Mouse (Mus musculus) adipocyte (in vitro differentiated cells): ENCODE data around the gene Ptpdc1.

Experiments
- DNase-seq: peaks from one replicate; pipeline ENCODE4 v3.0.0-alpha.2; 2016; ENCODE audit warnings: low spot score

Ptpdc1 gene

GRCm38 (mm10) chr13:48625433-48626184 is at the start of gene Ptpdc1:
Ptpdc1 (minus strand) TSS chr13:48625664.
- DNase-seq: peak; percentile 93

DNA sequence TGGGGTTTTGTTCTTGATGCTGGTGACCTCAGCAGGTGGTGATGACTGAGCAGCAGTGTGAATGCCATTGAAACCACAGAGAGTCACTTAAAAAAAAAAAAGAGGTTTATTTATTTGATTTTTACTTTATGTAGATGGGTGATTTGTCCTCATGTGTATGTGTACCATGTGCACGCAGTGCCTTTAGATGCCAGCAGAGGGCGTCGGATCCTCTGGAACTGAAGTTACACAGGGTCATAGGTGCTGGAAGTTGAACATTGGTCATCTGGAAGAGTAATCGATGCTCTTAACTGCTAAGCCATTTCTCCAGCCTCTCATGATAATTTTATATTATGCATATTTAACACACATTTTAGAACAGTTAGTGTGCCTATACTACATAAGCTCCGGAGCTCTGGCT is 49.1 kb upstream of the Ptpdc1 start:
- DNase-seq: no peak

GRCm38 (mm10) chr13:48672312-48672840 is 46.9 kb upstream of the Ptpdc1 start:
- no peak for DNase-seq

DNA sequence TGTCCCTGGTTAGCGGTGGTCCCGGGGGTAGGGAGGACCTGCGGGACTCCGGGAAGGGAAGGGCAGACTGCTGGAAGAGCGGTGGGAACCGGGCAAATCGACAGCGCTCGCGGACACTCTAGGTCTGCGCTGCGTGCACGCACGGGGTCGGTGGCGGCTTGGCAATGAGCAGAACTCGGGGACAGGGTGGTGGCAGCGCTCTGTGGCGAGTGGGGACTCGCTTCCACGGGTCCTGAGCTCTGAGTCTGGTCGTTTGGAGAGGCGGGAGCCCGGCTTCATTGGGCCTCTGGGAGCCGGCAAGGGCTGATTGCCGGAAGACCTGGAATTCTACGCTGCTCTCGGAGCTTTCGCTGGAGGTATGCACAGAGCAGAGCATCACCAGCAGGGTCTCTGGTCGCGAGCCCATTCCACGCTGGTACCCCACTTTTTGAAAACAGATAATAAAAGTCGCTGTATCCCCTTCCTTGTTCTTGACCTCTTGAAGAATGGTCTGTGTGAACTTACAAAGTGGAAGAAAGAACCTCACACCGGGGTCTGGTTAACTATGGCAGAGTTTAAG is 43.6 kb upstream of the Ptpdc1 start:
- no peak for DNase-seq

DNA sequence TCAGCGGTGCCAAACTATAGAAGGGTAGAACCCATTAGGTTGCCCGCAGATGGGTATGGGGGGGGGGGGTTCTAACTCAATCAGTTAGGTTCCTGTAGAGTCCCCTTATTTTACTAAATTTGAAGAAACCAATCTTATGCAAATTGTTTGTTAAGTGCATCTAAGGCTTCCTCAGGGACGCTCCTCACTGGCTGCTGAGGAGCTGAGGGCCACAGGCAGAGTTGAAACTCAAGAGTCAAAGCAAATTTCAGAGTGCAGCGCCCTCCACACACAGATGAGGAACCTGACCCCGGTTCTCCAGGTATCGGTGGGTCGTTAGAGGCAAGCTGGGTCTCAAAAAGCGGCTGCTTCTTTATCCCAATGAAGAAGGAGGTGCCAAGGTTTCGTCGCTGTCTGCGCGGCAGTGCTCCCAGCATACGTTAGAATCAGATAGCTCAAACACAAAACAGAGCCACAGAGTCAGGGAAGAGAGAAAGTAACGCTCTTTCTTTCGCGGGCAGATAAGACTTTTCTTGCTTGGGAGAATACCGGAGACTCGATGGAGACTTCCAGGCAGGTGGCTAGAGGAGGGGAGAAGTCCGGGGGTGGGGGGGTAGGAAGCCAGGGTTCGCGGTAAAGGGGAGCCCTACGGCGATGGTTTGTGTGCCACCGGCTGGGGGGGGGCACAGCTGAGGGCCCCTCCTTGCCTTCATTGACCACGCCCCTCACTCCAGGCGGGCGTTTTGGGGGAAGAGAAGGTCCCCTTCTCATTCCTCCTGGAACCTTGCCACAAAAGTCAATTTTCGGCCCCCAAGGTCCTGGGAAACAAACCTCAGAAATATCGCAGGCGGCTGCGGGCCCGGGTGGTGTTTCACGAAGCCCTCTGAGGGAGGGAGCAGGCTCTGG is 42.9 kb upstream of the Ptpdc1 start:
- no peak for DNase-seq

GRCm38 (mm10) chr13:48667461-48667860 is 42.0 kb upstream of the Ptpdc1 start:
- no peak for DNase-seq

DNA sequence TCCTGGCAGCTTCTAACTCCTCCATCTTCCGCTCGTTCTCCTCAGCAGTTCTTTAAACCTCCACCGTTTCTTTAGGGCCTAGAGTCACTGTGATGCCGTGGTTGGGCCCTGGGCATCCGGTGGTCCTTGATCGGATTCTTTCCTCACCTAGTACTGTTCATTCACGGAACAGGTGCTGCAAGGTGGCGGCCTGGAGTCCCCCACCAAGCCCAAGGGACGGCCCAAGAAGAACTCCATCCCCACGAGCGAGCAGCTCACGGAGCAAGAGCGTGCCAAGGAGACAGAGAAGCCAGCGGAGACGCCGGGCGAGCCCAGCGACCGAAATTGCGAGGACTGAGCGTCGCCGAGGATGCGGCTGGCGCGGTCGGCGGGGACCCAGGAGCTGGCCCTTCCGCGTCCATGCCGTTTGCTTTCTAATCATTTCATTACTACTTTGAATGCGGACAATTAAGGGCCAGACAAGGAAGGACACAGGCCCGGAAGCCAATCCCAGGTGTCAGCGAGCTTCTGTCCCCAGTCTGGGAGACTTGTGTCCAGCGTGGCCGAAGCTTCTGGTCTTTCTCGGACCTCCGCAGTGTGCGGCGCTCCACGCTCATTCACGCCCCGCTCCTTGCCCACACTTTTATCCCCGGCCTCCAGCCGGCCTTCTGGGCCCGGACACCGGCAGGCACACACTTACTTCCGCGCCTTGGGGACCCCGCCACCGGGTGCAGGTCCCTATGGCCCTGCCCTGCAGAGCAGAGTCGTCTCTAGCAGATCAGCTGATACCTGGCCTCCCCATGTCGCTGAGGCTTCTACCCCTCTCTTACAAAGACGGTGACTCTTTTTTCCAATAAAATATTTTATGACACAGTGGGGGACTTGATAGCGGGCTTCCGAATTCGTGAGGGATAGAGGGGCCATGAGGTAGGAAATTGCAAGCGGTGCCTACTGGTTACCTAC is 40.5 kb upstream of the Ptpdc1 start:
- no peak for DNase-seq

GRCm38 (mm10) chr13:48664916-48665655 is 39.6 kb upstream of the Ptpdc1 start:
- DNase-seq: no peak

GRCm38 (mm10) chr13:48663988-48664339 is 38.5 kb upstream of the Ptpdc1 start:
- DNase-seq: no peak

DNA sequence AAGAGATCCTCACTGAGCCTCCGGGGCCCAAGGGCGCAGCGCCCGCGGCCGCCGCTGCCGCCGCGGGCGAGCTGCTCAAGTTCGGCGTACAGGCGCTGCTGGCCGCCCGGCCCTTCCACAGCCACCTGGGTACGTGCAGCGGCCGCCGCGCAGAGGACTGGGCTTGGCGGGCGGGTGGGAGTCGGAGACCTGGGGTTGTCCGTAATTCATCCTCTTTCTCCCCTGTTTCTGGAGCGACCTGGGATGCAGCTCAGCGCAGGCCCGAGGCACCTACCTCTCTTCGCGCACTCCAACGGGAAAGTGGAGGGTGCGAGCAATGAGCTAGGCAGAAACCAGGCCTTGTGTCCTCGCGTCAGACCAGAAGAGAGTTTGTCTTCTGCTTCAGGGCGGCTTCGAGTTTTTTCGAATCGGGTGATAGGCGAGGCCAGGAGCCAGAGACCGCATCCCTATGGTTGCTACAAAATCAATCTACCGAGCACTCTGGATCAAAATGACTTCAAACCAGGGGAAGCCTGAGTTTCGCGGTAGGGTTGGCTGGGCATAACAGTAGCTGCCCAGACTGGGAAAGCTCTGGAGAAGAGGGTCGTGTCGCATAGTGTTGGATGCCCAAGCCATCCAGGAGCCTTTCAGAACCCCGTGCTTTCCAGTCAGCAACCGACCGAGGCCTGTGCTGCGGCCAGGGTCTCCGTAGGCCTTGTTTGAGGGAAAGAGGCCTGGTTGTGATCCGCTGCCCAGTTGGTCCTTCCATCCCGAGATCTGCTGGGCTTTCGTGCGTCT is 37.9 kb upstream of the Ptpdc1 start:
- DNase-seq: no peak

GRCm38 (mm10) chr13:48662431-48663143 is 37.1 kb upstream of the Ptpdc1 start, which contains the start of gene Barx1:
Barx1 (plus strand) TSS chr13:48662998.
- no peak for DNase-seq

GRCm38 (mm10) chr13:48661561-48661960 is 36.1 kb upstream of the Ptpdc1 start:
- no peak for DNase-seq

GRCm38 (mm10) chr13:48660741-48661140 is 35.3 kb upstream of the Ptpdc1 start:
- DNase-seq: no peak

GRCm38 (mm10) chr13:48660221-48660734 is 34.8 kb upstream of the Ptpdc1 start:
- no peak for DNase-seq

GRCm38 (mm10) chr13:48659254-48660220 is 34.1 kb upstream of the Ptpdc1 start:
- DNase-seq: no peak

GRCm38 (mm10) chr13:48658588-48659253 is 33.3 kb upstream of the Ptpdc1 start:
- DNase-seq: no peak

DNA sequence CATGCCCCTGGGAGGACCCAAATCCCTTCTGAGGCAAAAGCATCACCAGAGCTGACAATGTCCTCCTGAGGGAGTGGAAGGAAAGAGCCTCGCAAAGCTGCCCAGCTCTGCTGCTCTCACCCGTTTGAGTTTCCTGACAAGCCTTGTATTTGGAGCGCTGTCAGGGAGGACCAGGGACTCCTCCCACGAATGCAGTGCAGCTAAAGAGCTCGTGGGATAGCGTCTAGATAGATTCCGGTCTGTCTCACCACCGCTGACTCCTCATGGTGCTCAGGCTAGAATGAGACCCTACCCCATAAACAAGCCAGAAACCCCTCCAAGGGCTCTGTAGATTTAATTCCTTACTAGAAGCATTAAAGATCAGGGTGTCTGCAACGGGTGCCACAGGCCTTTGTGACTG is 32.3 kb upstream of the Ptpdc1 start:
- DNase-seq: no peak
